Mouse (Mus musculus) embryonic facial prominence, embryonic 15.5 days (tissue): ENCODE results near the gene En2. TPM values are rescaled to one million over a fixed set of nuclear protein-coding genes. Genes with fewer than 3 reads are reported as not detected.

ENCODE experiments used
- ATAC-seq: fragments of 200-750 bp; cut with Nextera tagmentation; 2 replicates; pipeline ENCODE4 v1.8.0; 2017; ENCODE audit warnings: low read depth, moderate TSS enrichment; ENCODE audit not compliant: insufficient number of reproducible peaks, low FRiP score, low TSS enrichment
- H3K27ac ChIP-seq: fragments of 300-500 bp; sonication (generic); replicated peaks from 2 replicates; pipeline ENCODE4 v1.5.1; 2015; ENCODE audit warnings: mild to moderate bottlenecking, inconsistent platforms
- H3K27me3 ChIP-seq: fragments of 300-500 bp; sonication (generic); 2 replicates; pipeline ENCODE4 v1.6.1; 2015; ENCODE audit warnings: inconsistent platforms
- H3K36me3 ChIP-seq: fragments of 300-500 bp; sonication (generic); 2 replicates; pipeline ENCODE4 v1.6.1; 2015; ENCODE audit warnings: mild to moderate bottlenecking, inconsistent platforms
- H3K4me1 ChIP-seq: fragments of 300-500 bp; sonication (generic); 2 replicates; pipeline ENCODE4 v1.6.1; 2015; ENCODE audit warnings: inconsistent platforms
- H3K4me2 ChIP-seq: fragments of 300-500 bp; sonication (generic); replicated peaks from 2 replicates; pipeline ENCODE4 v1.6.1; 2015; ENCODE audit warnings: mild to moderate bottlenecking, inconsistent platforms
- H3K4me3 ChIP-seq: fragments of 300-500 bp; sonication (generic); replicated peaks from 2 replicates; pipeline ENCODE4 v1.5.1; 2015; ENCODE audit warnings: mild to moderate bottlenecking, inconsistent platforms
- H3K9ac ChIP-seq: fragments of 300-500 bp; sonication (generic); 2 replicates; pipeline ENCODE4 v1.6.1; 2015; ENCODE audit warnings: inconsistent platforms
- H3K9me3 ChIP-seq: fragments of 300-500 bp; sonication (generic); replicated peaks from 2 replicates; pipeline ENCODE4 v1.6.1; 2016; ENCODE audit warnings: inconsistent platforms
- WGBS: fragments of 180-500 bp; shearing (Covaris S2); methylation state at CpG from one replicate; pipeline ENCODE4 v1.1.7; 2015; 5-methylcytosine and 5-hydroxymethylcytosine counted together
- polyA plus RNA-seq: library from polyadenylated mRNA; unstranded; fragments of >200 nt; fragmentation: Nextera tagmentation; extraction: Ambion mirVana; gene quantifications from 2 replicates; pipeline ENCODE4 v1.2.1, GENCODE M21; 2015

En2 gene
- polyA plus RNA-seq, 1 experiment from 2014 or later = not detected

DNA sequence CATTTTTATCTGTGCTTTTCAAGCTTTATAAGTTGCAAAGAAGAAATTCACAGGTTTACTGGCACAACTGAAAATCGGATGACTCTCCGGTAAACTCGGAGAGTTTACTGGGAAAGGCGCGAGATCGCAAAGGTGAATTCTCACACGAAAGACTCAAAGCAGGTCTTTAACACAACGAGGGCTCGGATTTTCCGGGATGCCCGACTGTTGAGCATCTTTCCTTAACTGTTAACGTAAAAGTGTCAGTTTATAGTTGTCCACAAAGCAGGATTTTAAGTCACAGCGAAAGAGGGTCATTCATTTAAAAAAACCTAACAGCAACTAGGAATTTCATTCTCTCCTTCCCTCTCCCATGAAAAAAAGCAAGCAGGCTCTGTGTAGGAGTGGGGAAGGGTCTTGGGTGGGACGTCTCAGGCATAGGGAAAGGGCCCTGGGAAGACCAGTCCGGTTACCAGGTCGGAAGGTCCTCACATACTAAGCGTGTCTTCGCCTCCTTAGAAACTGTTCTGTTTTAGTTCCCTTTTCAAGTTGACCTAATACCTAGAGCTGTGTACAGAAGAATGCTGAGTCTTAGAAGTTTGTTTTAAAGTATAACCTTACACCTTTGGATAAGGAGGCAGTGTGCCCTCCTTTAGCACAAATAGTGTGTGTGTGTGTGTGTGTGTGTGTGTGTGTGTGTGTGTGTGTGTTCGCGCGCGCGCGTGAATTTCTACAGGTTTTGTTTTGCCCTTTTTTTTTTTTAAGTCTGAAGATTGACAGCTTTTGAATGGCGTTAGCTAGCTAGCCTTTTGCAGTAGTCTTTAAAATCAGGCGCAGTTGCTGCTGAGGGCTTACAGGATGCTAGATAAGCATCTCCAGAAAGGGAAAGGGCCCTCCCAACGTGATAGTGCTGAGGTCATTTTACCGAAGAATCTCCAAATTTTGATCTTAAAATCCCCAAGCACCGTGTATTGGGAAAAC is 45.4 kb downstream of the En2 start:
- no peaks in the 10 kb centered on the region for H3K9me3 ChIP-seq
- 2% methylated on average over 29 of the region's 29 CpGs for WGBS
- no peak overlapping the region for H3K4me3 ChIP-seq
- ATAC-seq = no peak
- no peak overlapping the region for H3K4me2 ChIP-seq
- H3K27me3 ChIP-seq = peaks cover 92% of the 10 kb centered on the region
- no peak overlapping the region for H3K27ac ChIP-seq
- peaks cover 9% of the 10 kb centered on the region for H3K4me1 ChIP-seq
- no peaks in the 10 kb centered on the region for H3K36me3 ChIP-seq
- no peak overlapping the region for H3K9ac ChIP-seq

DNA sequence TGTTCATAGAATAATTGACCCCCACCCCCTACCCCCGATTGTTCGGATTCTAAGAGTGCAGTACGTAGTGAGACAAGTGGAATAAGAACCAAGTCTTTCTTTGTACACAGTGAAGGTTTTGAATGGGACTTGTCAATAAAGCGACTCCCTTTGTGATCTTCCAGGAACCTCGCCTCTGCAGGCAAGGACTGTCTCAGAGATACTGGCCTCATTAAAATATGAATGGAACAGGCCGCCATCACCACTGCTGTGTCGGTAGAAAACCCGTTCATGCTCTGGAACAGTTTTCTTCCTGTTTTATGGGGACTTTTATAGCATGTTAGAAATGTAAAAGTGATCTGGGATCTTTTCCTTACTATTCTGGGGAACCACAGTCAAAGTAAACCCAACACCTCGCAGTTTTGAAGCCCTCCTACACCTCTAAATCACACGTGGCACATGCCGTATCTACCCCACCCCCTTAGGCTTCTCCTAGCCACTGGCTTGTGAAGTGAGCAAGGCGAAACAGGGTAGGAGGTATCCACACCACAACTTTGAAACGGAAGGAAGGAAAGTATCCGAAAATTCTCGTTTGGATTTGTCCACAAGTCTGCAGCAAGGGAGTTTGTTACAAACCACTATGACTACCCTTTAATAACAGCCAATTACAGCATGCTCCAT is 46.3 kb downstream of the En2 start:
- H3K9ac ChIP-seq = no peak overlapping the region
- no peaks in the 10 kb centered on the region for H3K36me3 ChIP-seq
- H3K27ac ChIP-seq = no peak overlapping the region
- H3K27me3 ChIP-seq = peaks cover 91% of the 10 kb centered on the region
- H3K4me2 ChIP-seq = no peak overlapping the region
- WGBS = 3% methylated on average over 15 of the region's 15 CpGs
- no peaks in the 10 kb centered on the region for H3K9me3 ChIP-seq
- H3K4me1 ChIP-seq = peaks cover 9% of the 10 kb centered on the region
- no peak for ATAC-seq
- no peak overlapping the region for H3K4me3 ChIP-seq

DNA sequence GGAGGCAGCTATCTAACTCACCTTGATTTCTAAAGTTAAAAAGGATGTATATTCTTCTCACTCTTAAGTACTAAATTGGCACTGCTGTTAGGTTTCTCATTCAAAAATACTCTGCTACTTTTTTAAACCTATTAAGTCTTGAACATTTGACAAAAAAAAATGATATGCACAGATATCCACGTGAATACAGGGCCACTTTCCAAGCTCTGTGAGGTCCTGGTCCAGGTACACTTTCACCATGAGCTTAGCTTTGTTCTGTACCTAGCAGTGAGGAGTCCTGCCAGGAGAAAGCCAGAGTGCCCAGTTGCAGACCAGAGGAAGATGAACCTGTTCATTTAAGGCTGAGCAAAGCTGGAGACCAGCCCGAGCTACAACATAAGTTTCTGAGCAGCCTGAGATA is 47.9 kb downstream of the En2 start:
- Histone ChIP-seq H3K27me3 (peaks cover 77% of the 10 kb centered on the region), H3K27ac (no peak overlapping the region), H3K4me3 (no peak overlapping the region), H3K36me3 (no peaks in the 10 kb centered on the region), H3K9me3 (no peaks in the 10 kb centered on the region), H3K9ac (no peak overlapping the region), H3K4me2 (no peak overlapping the region), H3K4me1 (peaks cover 9% of the 10 kb centered on the region)
- WGBS = 46% methylated on average over 2 of the region's 2 CpGs
- ATAC-seq = no peak

DNA sequence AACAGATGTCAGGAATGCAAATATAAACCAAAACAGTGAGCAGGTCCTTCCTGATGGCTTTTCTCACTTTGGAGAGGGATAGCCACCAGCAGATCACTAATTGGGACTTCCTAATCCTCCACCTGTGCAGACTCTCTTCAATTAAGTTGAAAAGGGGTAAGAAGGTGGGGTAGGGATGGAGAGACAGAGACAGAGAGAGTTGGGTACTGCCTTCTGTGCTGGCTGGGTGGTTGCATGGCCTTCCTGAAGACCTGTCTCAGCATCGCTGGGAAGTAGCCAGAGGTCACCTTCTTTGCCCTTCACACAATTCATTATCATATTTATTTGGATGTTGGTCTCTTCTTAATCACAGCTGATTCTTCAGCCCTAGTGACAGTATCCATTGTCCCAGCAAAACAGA is 54.1 kb downstream of the En2 start:
- no peak overlapping the region for H3K4me3 ChIP-seq
- 79% methylated on average over 1 of the region's 1 CpGs for WGBS

More for the DNA sequence above, 54.1 kb downstream of the En2 start:
- no peak overlapping the region for H3K9ac ChIP-seq
- no peaks in the 10 kb centered on the region for H3K36me3 ChIP-seq
- H3K27me3 ChIP-seq = peaks cover 18% of the 10 kb centered on the region
- H3K27ac ChIP-seq = no peak overlapping the region
- no peak for ATAC-seq
- H3K9me3 ChIP-seq = no peaks in the 10 kb centered on the region
- no peak overlapping the region for H3K4me2 ChIP-seq
- H3K4me1 ChIP-seq = no peaks in the 10 kb centered on the region

Other genes starting within 250 kb of the En2 start
- 44.9 and 48.5 TPM in 2 replicates for gene Insig1, start 94.3 kb upstream of the En2 start, polyA plus RNA-seq
- 1.6 and 2.3 TPM in 2 replicates for gene Cnpy1, start 80.1 kb downstream of the En2 start, polyA plus RNA-seq
- 12.1 and 14.0 TPM in 2 replicates for gene Rbm33, start 151.4 kb downstream of the En2 start, polyA plus RNA-seq